Mouse (Mus musculus) bone marrow macrophage, adult 2 months (primary cell): ENCODE measurements around the gene Cers6.

Experiments
- CTCF ChIP-seq: IDR thresholded peaks from 2 replicates; pipeline ENCODE4 v1.5.1; 2012; ENCODE audit warnings: low read depth, mild to moderate bottlenecking, low read length, moderate library complexity
- POLR2A ChIP-seq: IDR thresholded peaks from 2 replicates; pipeline ENCODE4 v1.6.1; 2012; ENCODE audit warnings: mild to moderate bottlenecking, low read depth, low read length, borderline replicate concordance

GRCm38 (mm10) chr2:69055174-69055573 is 193.9 kb downstream of the Cers6 start:
- TF ChIP-seq POLR2A (no peak), CTCF (no peak)
